Comparison of ENCODE assay signal across 10 mouse cellular contexts in genomic region chr13:37311555-37312221, GRCm38 (mm10). TPM values are rescaled to one million over a fixed set of nuclear protein-coding genes. Genes with fewer than 3 reads are reported as not detected.
A peak's percentile ranks its signal among the peaks of the same experiment; 100 is the strongest.
DNase-seq lines count a peak whose midpoint lies in the region; ATAC-seq and TF ChIP-seq lines count a peak whose summit lies in the region.
"Had no signal": no experiment of that assay in that cellular context is flagged by ENCODE, and none has a peak within 500 bp of the region (broad histone marks: within the 10 kb centered on the region; RNA-seq: fewer than 3 reads in every experiment).

No protein-coding gene starts in this region.

- ATAC-seq in embryonic facial prominence, embryonic 14.5 days (ENCODE audit: low read depth): peak; percentile 24; the same call in 1 of the 2 replicates
- peak; percentile 45 for ATAC-seq in intestine, embryonic 14.5 days (replicated peaks; ENCODE audit: low FRiP score, low TSS enrichment, low read depth)
- ATAC-seq in stomach, embryonic 14.5 days (ENCODE audit: insufficient number of reproducible peaks, insufficient read depth, low FRiP score, low read depth): no peak
- ATAC-seq in CD4-positive, CD25-positive, alpha-beta regulatory T cell, adult 4 months: no peak

- no peak overlapping the region; the same call in 1 of the 2 replicates for H3K27ac ChIP-seq in gastrocnemius, adult 2 months
- H3K27ac ChIP-seq in embryonic facial prominence, embryonic 14.5 days (replicated peaks; ENCODE audit: low read depth, low read length): no peak overlapping the region
- H3K27ac ChIP-seq in intestine, embryonic 14.5 days (ENCODE audit: low read depth): no peak overlapping the region
- no peak overlapping the region for H3K27ac ChIP-seq in stomach, embryonic 14.5 days (ENCODE audit: low read length)

- peak overlapping the region; percentile 68 for H3K4me2 ChIP-seq in embryonic facial prominence, embryonic 14.5 days (ENCODE audit: low read depth, low read length)
- peak overlapping the region; percentile 56 for H3K4me2 ChIP-seq in intestine, embryonic 14.5 days (ENCODE audit: low read length)
- H3K4me2 ChIP-seq in stomach, embryonic 14.5 days (replicated peaks; ENCODE audit: low read depth, low read length): peak overlapping the region; percentile 67

- WGBS in embryonic facial prominence, embryonic 14.5 days: 18% methylated on average over 27 of the region's 27 CpGs
- 22% methylated on average over 27 of the region's 27 CpGs for WGBS in intestine, embryonic 14.5 days
- 30% methylated on average over 27 of the region's 27 CpGs for WGBS in stomach, embryonic 14.5 days

- no peak for DNase-seq in gastrocnemius, adult 2 months
- DNase-seq in gastrocnemius, adult 18-20 months (ENCODE audit: low spot score): no peak
- DNase-seq in Muller cell, postnatal 12 days (ENCODE audit: inconsistent ontology term): peak; percentile 12
- peak; percentile 58 for DNase-seq in embryonic facial prominence, embryonic 14.5 days (ENCODE audit: low spot score)
- DNase-seq in intestine, embryonic 14.5 days (ENCODE audit: low spot score): no peak
- peak; percentile 6 to 34 for DNase-seq in lung, postnatal 4 days

- H3K36me3 ChIP-seq in embryonic facial prominence, embryonic 14.5 days (ENCODE audit: control insufficient read depth, insufficient read depth, low read length): no peaks in the 10 kb centered on the region
- H3K36me3 ChIP-seq in intestine, embryonic 14.5 days (ENCODE audit: control insufficient read depth, insufficient read depth, low read length): no peaks in the 10 kb centered on the region
- no peaks in the 10 kb centered on the region for H3K36me3 ChIP-seq in stomach, embryonic 14.5 days (ENCODE audit: control insufficient read depth, insufficient read depth, low read length)

- H3K4me1 ChIP-seq in embryonic facial prominence, embryonic 14.5 days (ENCODE audit: control insufficient read depth, insufficient read depth, low read length): peaks cover 3% of the 10 kb centered on the region; the same call in 1 of the 2 replicates
- H3K4me1 ChIP-seq in intestine, embryonic 14.5 days (replicated peaks; ENCODE audit: control insufficient read depth, insufficient read depth, low read length): no peaks in the 10 kb centered on the region
- 0 out of 2 replicates have a peak, but pooled peaks cover 8% of the 10 kb centered on the region for H3K4me1 ChIP-seq in stomach, embryonic 14.5 days (ENCODE audit: control insufficient read depth, insufficient read depth, low read length)

- intact Hi-C loops in gastrocnemius, adult 2 months (cut with DNase I): loop anchor here (2.0 to 5.0 kb wide), 3 partner anchors 524 to 1293 kb away; no protein-coding TSS in a partner anchor

- H3K9me3 ChIP-seq in embryonic facial prominence, embryonic 14.5 days (ENCODE audit: control insufficient read depth, low read length): no peaks in the 10 kb centered on the region
- H3K9me3 ChIP-seq in intestine, embryonic 14.5 days (ENCODE audit: control insufficient read depth, low read length): no peaks in the 10 kb centered on the region
- no peaks in the 10 kb centered on the region for H3K9me3 ChIP-seq in stomach, embryonic 14.5 days (ENCODE audit: control insufficient read depth, low read depth, low read length)

- H3K4me3 ChIP-seq in gastrocnemius, adult 2 months: peak overlapping the region; percentile 65
- H3K4me3 ChIP-seq in embryonic facial prominence, embryonic 14.5 days (ENCODE audit: low read depth, low read length): peak overlapping the region; percentile 31
- H3K4me3 ChIP-seq in intestine, embryonic 14.5 days (ENCODE audit: low read depth, low read length): peak overlapping the region; percentile 28; the same call in 1 of the 2 replicates
- H3K4me3 ChIP-seq in stomach, embryonic 14.5 days (ENCODE audit: low read depth, low read length): peak overlapping the region; percentile 16; the same call in 1 of the 2 replicates
- H3K4me3 ChIP-seq: erythroblast, embryonic 14.5 days had no signal

- H3K27me3 ChIP-seq in embryonic facial prominence, embryonic 14.5 days (replicated peaks; ENCODE audit: control insufficient read depth, insufficient read depth, low read length): peaks cover 11% of the 10 kb centered on the region; the same call in 1 of the 2 replicates
- H3K27me3 ChIP-seq in intestine, embryonic 14.5 days (replicated peaks; ENCODE audit: control insufficient read depth, insufficient read depth, low read length): peaks cover 3% of the 10 kb centered on the region; the same call in 1 of the 2 replicates
- H3K27me3 ChIP-seq in stomach, embryonic 14.5 days (ENCODE audit: control insufficient read depth, insufficient read depth, low read length): 0 out of 2 replicates have a peak, but pooled peaks cover 3% of the 10 kb centered on the region

- no peak for TF ChIP-seq CTCF in gastrocnemius, adult 2 months (IDR thresholded peaks at IDR 0.05)

- H3K9ac ChIP-seq in embryonic facial prominence, embryonic 14.5 days (ENCODE audit: low read depth, low read length): peak overlapping the region; percentile 61
- H3K9ac ChIP-seq in intestine, embryonic 14.5 days (ENCODE audit: low read length): peak overlapping the region; percentile 29; the same call in 1 of the 2 replicates
- no peak overlapping the region for H3K9ac ChIP-seq in stomach, embryonic 14.5 days (replicated peaks; ENCODE audit: low read depth, low read length)

RNA-seq across cellular contexts. Expression of gene Ly86, which starts 33.3 kb away (rescaled TPM):
- total RNA-seq in gastrocnemius, adult 2 months (2021): under 1 TPM; 0.67 to 0.71 TPM
- under 1 TPM; 0.37 to 0.69 TPM for total RNA-seq in gastrocnemius, adult 18-20 months (2021)
- 16.8 and 18.8 TPM in 2 replicates for polyA plus RNA-seq in embryonic facial prominence, embryonic 14.5 days (2014; fragmentation: Nextera tagmentation; extraction: Ambion mirVana)
- polyA plus RNA-seq in intestine, embryonic 14.5 days (2014; fragmentation: Nextera tagmentation; extraction: Ambion mirVana): 11.9 and 12.8 TPM in 2 replicates
- polyA plus RNA-seq in stomach, embryonic 14.5 days (2014; fragmentation: Nextera tagmentation; extraction: Ambion mirVana): 13.1 and 14.0 TPM in 2 replicates
- 10 to 100 TPM in 1 of 2 experiments, 1 to 10 TPM in 1; 2.6 to 10.2 TPM for polyA plus RNA-seq in CD4-positive, CD25-positive, alpha-beta regulatory T cell, adult 4 months (2017; shearing (Covaris generic))
- polyA plus RNA-seq: C2C12; erythroblast, embryonic 14.5 days had no signal

Comparison
In these comparisons a context has a peak if more than half of its experiments do, and no peak if none do; other contexts are left out.
1. DNase-seq: peak in Muller cell, postnatal 12 days (single experiment), embryonic facial prominence, embryonic 14.5 days (single experiment) and lung, postnatal 4 days (2 of 2); none in gastrocnemius, adult 2 months (single experiment), gastrocnemius, adult 18-20 months (single experiment) and intestine, embryonic 14.5 days (single experiment).
2. ATAC-seq: peak in embryonic facial prominence, embryonic 14.5 days (single experiment) and intestine, embryonic 14.5 days (single experiment); none in stomach, embryonic 14.5 days (single experiment) and CD4-positive, CD25-positive, alpha-beta regulatory T cell, adult 4 months (single experiment).
3. Peak in every context shown above with its lines, with median percentiles within 50 percentile points of each other: H3K4me3 ChIP-seq and H3K4me2 ChIP-seq.